Mouse (Mus musculus) erythroblast, embryonic 14.5 days (primary cell): Measurements from ENCODE around the gene Clasp1.

Experiments
- GATA1 ChIP-seq: IDR thresholded peaks from 2 replicates; pipeline ENCODE4 v1.6.1; 2012; ENCODE audit warnings: low read length, inconsistent platforms, mixed read lengths
- TAL1 ChIP-seq: IDR thresholded peaks from 3 replicates; pipeline ENCODE4 v1.6.1; 2012; ENCODE audit warnings: low read length, inconsistent platforms, mixed read lengths

GRCm38 (mm10) chr1:118481703-118482102 is 92.8 kb downstream of the Clasp1 start:
- TF ChIP-seq GATA1 (no peak), TAL1 (no peak)
